Mouse (Mus musculus): ENCODE measurements at regions not wholly inside any gene's neighbourhood (a gene's known extent, or its start where the extent isn't known, plus 50 kb on each side); places are given as distances from the start of the nearest gene placed in this dataset.

- ATAC-seq (replicated peaks; ENCODE audit: low FRiP score, low TSS enrichment, poor library complexity, severe bottlenecking), result no peak
Measured at GRCm38 (mm10) chrX:12841021-12841325, 79.1 kb upstream of the Med14 start.

GRCm38 (mm10) chrX:12840160-12841020 is 78.5 kb upstream of the Med14 start:
- ATAC-seq (replicated peaks; ENCODE audit: low FRiP score, low TSS enrichment, poor library complexity, severe bottlenecking), result peak; percentile 90

DNA sequence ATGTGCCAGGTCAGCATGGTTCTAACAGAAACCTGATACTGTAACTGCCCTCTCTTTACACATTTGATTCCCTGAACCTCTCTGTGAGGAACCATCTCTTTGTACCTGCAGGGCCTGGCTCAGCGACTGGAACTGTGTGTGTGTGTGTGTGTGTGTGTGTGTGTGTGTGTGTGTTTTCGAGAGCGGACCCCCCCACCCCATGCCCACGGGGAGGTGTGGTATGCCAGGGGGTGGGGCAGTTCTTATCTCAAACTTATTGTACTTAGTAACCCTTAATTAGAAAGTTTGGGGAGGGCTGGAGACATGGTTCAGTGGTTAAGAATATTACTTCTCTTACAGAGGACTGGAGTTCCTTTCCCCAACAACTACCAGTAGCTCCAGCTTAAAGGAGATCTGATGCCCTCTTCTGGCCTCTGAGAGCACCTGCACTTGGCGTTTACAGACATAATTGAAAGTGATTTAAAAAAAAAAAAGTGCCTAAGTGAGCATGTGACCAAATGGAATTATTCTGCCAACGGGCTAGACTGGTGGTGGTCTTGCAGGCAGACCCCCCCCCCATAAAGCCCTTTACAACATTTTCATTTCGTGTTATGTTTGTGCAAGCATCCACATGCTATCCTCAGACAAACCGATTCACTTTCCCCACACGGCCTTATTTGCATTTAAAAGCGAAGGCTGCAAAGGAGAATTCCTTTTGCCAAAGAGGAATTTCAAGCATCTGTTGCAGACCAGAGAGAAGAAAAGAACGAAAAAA is 77.7 kb upstream of the Med14 start:
- ATAC-seq (replicated peaks; ENCODE audit: low FRiP score, low TSS enrichment, poor library complexity, severe bottlenecking), result peak; percentile 89

- ATAC-seq (replicated peaks; ENCODE audit: low FRiP score, low TSS enrichment, poor library complexity, severe bottlenecking), result no peak
Measured at GRCm38 (mm10) chrX:12837821-12838220, 75.9 kb upstream of the Med14 start.

DNA sequence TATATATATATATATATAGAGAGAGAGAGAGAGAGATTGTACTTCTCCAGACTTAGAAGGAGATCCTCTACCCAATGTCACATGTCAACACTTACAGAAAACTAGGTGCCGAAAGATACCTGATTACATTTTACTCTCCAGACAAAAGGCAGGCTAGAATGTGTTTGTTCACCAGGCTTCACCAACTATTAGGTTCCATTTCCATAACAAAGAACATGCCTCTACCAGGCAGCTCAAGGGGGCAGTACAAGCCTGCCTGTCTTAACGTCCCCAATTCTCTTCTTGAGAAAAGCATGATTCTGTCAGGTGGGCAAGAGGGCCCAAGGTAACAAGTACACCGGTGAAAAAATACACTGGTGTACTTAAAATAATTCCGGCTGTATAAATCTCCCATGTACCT is 72.8 kb upstream of the Med14 start:
- no peak for ATAC-seq (replicated peaks; ENCODE audit: low FRiP score, low TSS enrichment, poor library complexity, severe bottlenecking)

- ATAC-seq (replicated peaks; ENCODE audit: low FRiP score, low TSS enrichment, poor library complexity, severe bottlenecking), result no peak
Measured at GRCm38 (mm10) chrX:12832709-12833108, 70.8 kb upstream of the Med14 start.

GRCm38 (mm10) chrX:12829165-12829564 is 67.3 kb upstream of the Med14 start:
- ATAC-seq (replicated peaks; ENCODE audit: low FRiP score, low TSS enrichment, poor library complexity, severe bottlenecking), result no peak

- peak; percentile 76 for ATAC-seq (replicated peaks; ENCODE audit: low FRiP score, low TSS enrichment, poor library complexity, severe bottlenecking)
Measured at GRCm38 (mm10) chrX:12827299-12827872, 65.5 kb upstream of the Med14 start.

DNA sequence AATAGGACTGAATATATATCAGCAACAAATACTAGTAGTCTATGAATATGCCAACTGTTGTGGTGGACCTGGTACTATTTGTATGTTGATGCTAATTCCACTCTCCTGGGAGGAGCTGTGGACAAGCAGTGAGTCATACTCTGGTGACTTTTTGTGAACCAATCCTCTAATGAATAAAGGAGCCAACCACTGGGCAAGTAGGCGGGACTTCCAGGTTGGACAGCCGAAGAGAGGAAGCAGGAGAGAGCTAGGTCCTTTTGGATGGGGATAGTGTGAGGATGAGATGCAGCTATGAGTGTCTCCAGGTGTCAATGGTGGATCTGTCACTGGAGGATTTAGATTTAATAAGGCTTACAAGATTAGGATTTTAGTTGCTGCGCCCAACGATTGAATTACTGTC is 64.8 kb upstream of the Med14 start:
- ATAC-seq (replicated peaks; ENCODE audit: low FRiP score, low TSS enrichment, poor library complexity, severe bottlenecking), result no peak

DNA sequence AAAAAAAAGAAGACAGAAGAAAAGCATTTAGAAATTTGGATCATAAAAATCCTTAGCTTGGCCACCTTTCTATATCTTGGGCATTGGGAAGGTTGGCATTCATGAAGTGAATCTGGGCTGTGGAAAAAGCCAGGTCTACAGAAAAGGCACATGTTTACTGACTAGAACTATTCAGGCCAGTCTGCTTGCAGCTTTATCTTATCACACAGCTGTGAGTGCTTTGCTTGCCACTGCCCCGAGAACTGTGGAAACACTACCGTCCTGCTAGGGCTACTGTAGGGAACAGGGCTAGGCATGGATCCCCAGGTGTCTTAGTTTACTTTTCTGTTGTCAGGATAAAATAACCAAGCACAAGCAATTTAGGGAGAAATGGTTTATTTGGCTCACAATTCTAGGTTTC is 63.4 kb upstream of the Med14 start:
- peak; percentile 64 for ATAC-seq (replicated peaks; ENCODE audit: low FRiP score, low TSS enrichment, poor library complexity, severe bottlenecking)

- ATAC-seq (replicated peaks; ENCODE audit: low FRiP score, low TSS enrichment, poor library complexity, severe bottlenecking), result no peak
Measured at GRCm38 (mm10) chrX:12824497-12824896, 62.6 kb upstream of the Med14 start.

DNA sequence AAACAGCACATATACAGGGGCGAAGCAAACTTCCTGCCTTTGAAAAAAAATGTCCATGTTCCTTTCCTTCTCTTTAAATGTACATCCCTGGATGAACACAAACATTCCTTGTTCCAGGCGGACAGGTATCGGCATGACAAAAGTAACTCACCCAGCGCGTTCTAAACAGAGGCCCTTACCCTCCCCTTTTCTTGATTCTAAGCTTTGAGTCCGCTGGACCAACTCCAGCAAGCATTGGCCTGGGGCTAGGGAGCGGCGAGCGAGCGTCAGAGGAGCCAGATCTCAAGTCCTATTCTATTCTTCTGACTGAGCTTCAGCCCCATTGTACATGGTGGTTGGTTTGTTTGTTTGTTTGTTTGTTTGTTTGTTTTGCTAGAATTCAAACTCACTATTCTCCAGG is 60.9 kb upstream of the Med14 start:
- ATAC-seq (replicated peaks; ENCODE audit: low FRiP score, low TSS enrichment, poor library complexity, severe bottlenecking), result no peak

GRCm38 (mm10) chrX:12813083-12813660 is 51.3 kb upstream of the Med14 start:
- peak; percentile 96 for ATAC-seq (replicated peaks; ENCODE audit: low FRiP score, low TSS enrichment, poor library complexity, severe bottlenecking)
